Mouse (Mus musculus) intestine, embryonic 16.5 days (tissue): ENCODE results near the gene Olfr48. TPM values are rescaled to one million over a fixed set of nuclear protein-coding genes. Genes with fewer than 3 reads are reported as not detected.

ENCODE experiments used
- ATAC-seq: fragments of 200-750 bp; cut with Nextera tagmentation; 2 replicates; pipeline ENCODE4 v1.8.0; 2017; ENCODE audit warnings: moderate TSS enrichment, moderate library complexity
- H3K27ac ChIP-seq: fragments of 300-500 bp; sonication (generic); 2 replicates; pipeline ENCODE4 v1.5.1; 2014; ENCODE audit warnings: mild to moderate bottlenecking, low read length
- H3K27me3 ChIP-seq: fragments of 300-500 bp; sonication (generic); replicated peaks from 2 replicates; pipeline ENCODE4 v1.6.1; 2014; ENCODE audit warnings: low read length, control low read depth, mixed read lengths; ENCODE audit not compliant: control insufficient read depth, insufficient read depth
- H3K36me3 ChIP-seq: fragments of 300-500 bp; sonication (generic); 2 replicates; pipeline ENCODE4 v1.6.1; 2014; ENCODE audit warnings: low read length, control low read depth; ENCODE audit not compliant: control insufficient read depth, insufficient read depth
- H3K4me1 ChIP-seq: fragments of 300-500 bp; sonication (generic); 2 replicates; pipeline ENCODE4 v1.6.1; 2014; ENCODE audit warnings: low read length, control low read depth, mixed read lengths; ENCODE audit not compliant: control insufficient read depth, insufficient read depth
- H3K4me2 ChIP-seq: fragments of 300-500 bp; sonication (generic); 2 replicates; pipeline ENCODE4 v1.6.1; 2014; ENCODE audit warnings: low read depth, low read length, control low read depth
- H3K4me3 ChIP-seq: fragments of 300-500 bp; sonication (generic); 2 replicates; pipeline ENCODE4 v1.5.1; 2014; ENCODE audit warnings: mild to moderate bottlenecking, low read length
- H3K9ac ChIP-seq: fragments of 300-500 bp; sonication (generic); 2 replicates; pipeline ENCODE4 v1.6.1; 2014; ENCODE audit warnings: low read depth, low read length
- H3K9me3 ChIP-seq: fragments of 300-500 bp; sonication (generic); 2 replicates; pipeline ENCODE4 v1.6.1; 2016; ENCODE audit warnings: low read length, control low read depth; ENCODE audit not compliant: control insufficient read depth
- WGBS: fragments of 180-500 bp; shearing (Covaris S2); extraction: QIAGEN DNeasy Blood & Tissue Kit; methylation state at CpG from one replicate; pipeline ENCODE4 v1.1.7; 2014; 5-methylcytosine and 5-hydroxymethylcytosine counted together
- polyA plus RNA-seq: library from polyadenylated mRNA; unstranded; fragments of >200 nt; fragmentation: Nextera tagmentation; extraction: Ambion mirVana; gene quantifications from 2 replicates; pipeline ENCODE4 v1.2.1, GENCODE M21; 2015

Gene Olfr48
- polyA plus RNA-seq: not detected in 2 replicates

DNA sequence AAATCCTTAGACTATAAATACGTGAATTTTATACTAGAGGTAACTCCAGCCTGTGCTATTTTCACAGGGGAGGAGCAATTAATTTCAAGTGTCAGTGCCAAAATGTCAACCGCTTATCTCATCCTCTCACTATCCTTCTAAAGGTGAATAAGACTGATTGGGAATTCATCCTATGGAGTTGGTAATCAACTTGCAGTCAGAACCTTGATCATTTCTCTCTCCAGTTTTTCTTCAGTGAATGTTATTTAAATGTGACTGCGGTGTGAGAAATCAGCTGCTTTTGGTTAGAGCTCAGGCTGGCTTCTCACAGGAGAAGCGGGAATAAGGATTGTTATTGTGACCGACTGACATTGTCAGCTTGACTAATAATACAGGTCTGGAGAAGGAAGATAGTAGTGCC, at the start of gene Olfr48:
TSS of gene Olfr48 (minus strand) at position 101 of the 400 bp plus-strand sequence.
- no peaks in the 10 kb centered on the region for H3K36me3 ChIP-seq
- no peak within 1 kb of the TSS for H3K4me2 ChIP-seq
- no peaks in the 10 kb centered on the region for H3K4me1 ChIP-seq
- H3K4me3 ChIP-seq: no peak within 1 kb of the TSS
- H3K9ac ChIP-seq: no peak within 1 kb of the TSS
- no peaks in the 10 kb centered on the region for H3K27me3 ChIP-seq
- H3K9me3 ChIP-seq: no peaks in the 10 kb centered on the region
- H3K27ac ChIP-seq: no peak within 1 kb of the TSS
- ATAC-seq: no peak
- WGBS: 76% methylated on average over 5 of the region's 5 CpGs

DNA sequence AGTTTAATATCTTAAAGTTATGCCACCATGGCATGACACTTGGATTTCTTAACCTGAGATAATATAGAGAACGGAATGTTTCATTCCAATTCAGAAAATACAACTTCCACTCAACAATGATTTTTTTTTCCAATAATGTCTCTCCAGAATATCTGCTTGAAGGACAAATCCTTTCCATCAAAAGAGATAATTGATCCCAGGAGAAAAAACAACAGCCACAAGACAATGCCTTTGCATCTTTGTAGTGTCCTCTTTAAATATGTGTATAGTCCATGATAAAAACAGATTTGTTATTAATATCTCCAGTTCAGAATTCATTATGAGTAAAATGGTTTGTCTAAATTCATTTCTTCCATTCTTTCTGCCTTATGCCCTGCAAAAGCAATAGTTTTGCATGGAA, 30.1 kb upstream of the Olfr48 start, which contains the start of gene Olfr1257:
TSS of gene Olfr1257 (plus strand) at position 301 of the 400 bp plus-strand sequence.
- ATAC-seq: no peak
- Histone ChIP-seq H3K27ac (no peak within 1 kb of the TSS), H3K9ac (no peak within 1 kb of the TSS), H3K9me3 (no peaks in the 10 kb centered on the region), H3K36me3 (no peaks in the 10 kb centered on the region), H3K4me3 (no peak within 1 kb of the TSS), H3K4me1 (no peaks in the 10 kb centered on the region), H3K4me2 (no peak within 1 kb of the TSS), H3K27me3 (no peaks in the 10 kb centered on the region)
- 89% methylated on average over 1 of the region's 1 CpGs for WGBS

DNA sequence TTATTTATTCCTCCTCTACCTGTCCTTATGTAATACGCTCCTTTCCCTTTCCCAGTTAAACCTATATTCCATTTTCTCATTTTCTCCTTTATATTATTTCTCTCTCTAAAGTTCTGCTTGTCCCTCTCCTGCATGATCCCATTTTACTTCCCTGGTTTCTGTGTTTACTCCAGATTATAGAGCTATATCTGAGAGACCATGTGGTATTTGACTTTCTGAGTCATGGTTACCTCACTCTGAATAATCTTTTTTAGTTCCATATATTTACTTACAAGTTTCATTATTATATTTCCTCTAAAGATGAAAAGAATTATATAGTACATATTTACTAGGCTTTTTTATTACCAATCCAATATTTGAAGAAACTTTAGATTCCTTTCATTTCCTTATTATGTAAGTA, 1.2 kb upstream of the Olfr48 start:
- ATAC-seq: no peak
- Histone ChIP-seq H3K9me3 (no peaks in the 10 kb centered on the region), H3K27me3 (no peaks in the 10 kb centered on the region), H3K9ac (no peak overlapping the region), H3K4me3 (no peak overlapping the region), H3K4me2 (no peak overlapping the region), H3K4me1 (no peaks in the 10 kb centered on the region), H3K27ac (no peak overlapping the region), H3K36me3 (no peaks in the 10 kb centered on the region)
- 95% methylated on average over 1 of the region's 1 CpGs for WGBS

DNA sequence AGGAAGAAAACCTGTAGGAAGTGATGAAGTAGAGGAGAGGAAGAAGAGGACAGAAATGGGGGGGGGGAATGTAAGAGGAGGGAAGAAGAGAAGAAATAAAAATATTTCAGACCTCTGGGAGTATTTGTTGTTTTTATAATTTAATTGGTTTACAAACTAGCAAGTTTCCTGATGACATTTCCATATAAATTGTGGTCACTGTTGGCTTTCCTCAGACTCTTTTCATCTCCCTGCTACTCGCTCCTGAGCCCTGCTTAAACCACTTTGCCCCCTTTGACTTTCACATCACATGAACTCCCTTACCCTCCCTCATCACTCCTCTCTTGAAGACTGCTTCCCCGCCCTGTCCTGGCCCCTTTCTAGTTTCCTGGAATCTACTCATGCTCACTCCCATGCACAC, 6.5 kb downstream of the Olfr48 start, which contains the start of gene Olfr1256:
TSS of gene Olfr1256 (minus strand) at position 101 of the 400 bp plus-strand sequence.
- Histone ChIP-seq H3K4me2 (no peak within 1 kb of the TSS), H3K9me3 (no peaks in the 10 kb centered on the region), H3K4me3 (no peak within 1 kb of the TSS), H3K27me3 (no peaks in the 10 kb centered on the region), H3K27ac (no peak within 1 kb of the TSS), H3K4me1 (no peaks in the 10 kb centered on the region), H3K36me3 (no peaks in the 10 kb centered on the region), H3K9ac (no peak within 1 kb of the TSS)
- WGBS: 61% methylated on average over 2 of the region's 2 CpGs
- no peak for ATAC-seq

DNA sequence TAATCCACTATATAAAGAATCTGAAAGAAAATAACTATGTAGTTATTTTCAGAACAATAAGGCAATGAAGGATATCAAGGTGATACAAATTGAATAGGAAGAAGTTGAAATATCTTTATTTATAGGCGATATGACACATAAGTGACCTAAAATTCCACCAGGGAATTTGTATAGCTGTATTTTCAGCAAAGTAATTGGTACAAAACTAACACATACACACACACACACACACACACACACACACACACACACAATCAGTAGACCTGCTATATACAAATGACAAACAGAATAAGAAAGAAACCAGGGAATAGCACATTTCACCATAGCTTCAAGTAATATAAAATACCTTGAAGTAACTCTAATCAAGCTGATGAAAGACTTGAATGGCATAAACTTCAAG, 27.8 kb downstream of the Olfr48 start:
- Histone ChIP-seq H3K9ac (no peak overlapping the region), H3K9me3 (no peaks in the 10 kb centered on the region), H3K27ac (no peak overlapping the region), H3K4me3 (no peak overlapping the region), H3K4me1 (no peaks in the 10 kb centered on the region), H3K27me3 (no peaks in the 10 kb centered on the region), H3K4me2 (no peak overlapping the region), H3K36me3 (no peaks in the 10 kb centered on the region)
- ATAC-seq: no peak
- WGBS: 71% methylated on average over 1 of the region's 1 CpGs

DNA sequence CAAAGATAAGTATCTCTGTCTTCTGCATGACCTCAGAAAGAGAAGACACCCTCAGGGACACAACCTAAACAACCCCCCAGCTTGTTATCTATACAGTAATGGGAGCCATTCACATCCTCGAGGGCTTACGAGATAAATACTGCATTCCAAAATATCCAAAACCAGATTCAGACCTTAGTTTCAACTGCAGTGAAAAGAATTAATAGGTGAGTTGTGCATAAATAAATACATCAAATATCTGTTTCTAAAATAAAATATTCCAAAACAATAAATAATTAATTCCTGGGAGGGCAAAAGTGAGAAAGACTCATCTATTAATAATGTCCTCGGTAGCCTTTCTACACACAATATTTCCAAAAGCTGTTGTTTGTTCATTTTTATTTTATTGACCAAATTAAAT, 36.3 kb downstream of the Olfr48 start, which contains the start of gene Olfr1255:
TSS of gene Olfr1255 (plus strand) at position 301 of the 400 bp plus-strand sequence.
- Histone ChIP-seq H3K9ac (no peak within 1 kb of the TSS), H3K27ac (no peak within 1 kb of the TSS), H3K4me2 (no peak within 1 kb of the TSS), H3K27me3 (no peaks in the 10 kb centered on the region), H3K36me3 (no peaks in the 10 kb centered on the region), H3K4me3 (no peak within 1 kb of the TSS), H3K9me3 (no peaks in the 10 kb centered on the region), H3K4me1 (no peaks in the 10 kb centered on the region)
- 75% methylated on average over 3 of the region's 3 CpGs for WGBS
- ATAC-seq: no peak

DNA sequence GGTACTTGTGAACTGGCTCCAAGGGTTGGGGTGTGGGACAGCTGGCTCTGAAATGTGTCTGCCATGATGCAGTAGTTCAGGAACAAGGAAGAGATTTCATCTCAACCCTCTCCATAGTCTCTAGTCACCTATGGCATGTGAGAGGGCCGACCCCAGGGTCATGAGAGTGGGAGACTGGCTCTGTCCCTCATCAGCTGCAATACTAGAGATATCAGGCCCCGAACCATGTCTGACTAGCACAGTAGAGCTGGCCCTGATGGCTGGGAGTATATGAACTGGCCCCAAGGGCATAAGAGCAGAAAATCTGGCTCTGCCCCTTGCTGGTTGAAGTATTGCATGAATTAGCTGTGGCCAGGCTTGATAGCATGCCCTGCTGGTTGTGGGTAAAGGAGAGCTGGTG, 37.3 kb downstream of the Olfr48 start:
- H3K4me1 ChIP-seq: no peaks in the 10 kb centered on the region
- no peak for ATAC-seq
- H3K9ac ChIP-seq: no peak overlapping the region
- no peak overlapping the region for H3K4me3 ChIP-seq
- H3K36me3 ChIP-seq: no peaks in the 10 kb centered on the region
- H3K27ac ChIP-seq: no peak overlapping the region
- no peak overlapping the region for H3K4me2 ChIP-seq
- H3K9me3 ChIP-seq: no peaks in the 10 kb centered on the region
- WGBS: 81% methylated on average over 2 of the region's 2 CpGs
- H3K27me3 ChIP-seq: no peaks in the 10 kb centered on the region

DNA sequence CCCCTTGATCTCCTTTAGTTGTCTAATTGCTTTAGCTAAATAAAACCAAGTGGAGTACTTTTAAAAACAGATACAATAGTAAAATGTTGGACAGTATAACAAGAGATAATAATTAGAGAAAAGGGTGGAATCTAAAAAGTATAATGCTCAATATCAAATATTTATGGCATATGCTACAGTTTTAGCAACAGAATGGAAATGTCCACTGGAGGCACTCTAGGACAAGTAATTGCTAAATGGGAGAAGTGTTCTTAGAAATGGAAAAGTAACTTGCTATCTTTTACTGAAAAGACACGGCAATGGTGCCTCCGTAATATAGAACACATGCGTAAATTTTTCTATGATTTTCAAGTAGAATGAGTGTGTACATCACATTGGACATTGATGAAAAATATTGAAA, 48.4 kb downstream of the Olfr48 start:
- H3K4me3 ChIP-seq: no peak overlapping the region
- ATAC-seq: no peak
- H3K27ac ChIP-seq: no peak overlapping the region
- no peaks in the 10 kb centered on the region for H3K36me3 ChIP-seq
- H3K4me2 ChIP-seq: no peak overlapping the region
- H3K4me1 ChIP-seq: no peaks in the 10 kb centered on the region
- no peaks in the 10 kb centered on the region for H3K27me3 ChIP-seq
- no peaks in the 10 kb centered on the region for H3K9me3 ChIP-seq
- 89% methylated on average over 3 of the region's 3 CpGs for WGBS
- no peak overlapping the region for H3K9ac ChIP-seq

DNA sequence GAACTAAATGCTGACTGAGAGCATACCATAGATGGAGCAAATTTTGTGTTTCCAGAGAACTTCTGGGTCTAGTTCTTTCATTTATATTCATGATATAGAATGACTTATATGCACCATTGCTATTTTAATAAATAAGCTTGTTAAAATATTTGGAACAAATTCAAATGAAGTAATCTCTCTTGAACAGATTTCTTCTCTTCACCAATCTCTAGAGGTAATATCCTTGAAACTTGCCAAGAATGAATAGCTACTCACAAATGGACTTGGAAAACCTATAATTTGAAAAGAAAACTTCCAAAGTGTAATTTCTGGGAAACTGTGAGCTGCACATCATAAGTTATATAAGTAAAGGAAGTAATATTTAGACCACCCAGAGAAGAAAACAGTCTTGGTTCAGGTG, 54.5 kb downstream of the Olfr48 start, which contains the start of gene Olfr1254:
TSS of gene Olfr1254 (minus strand) at position 101 of the 400 bp plus-strand sequence.
- no peaks in the 10 kb centered on the region for H3K36me3 ChIP-seq
- ATAC-seq: no peak
- H3K9me3 ChIP-seq: no peaks in the 10 kb centered on the region

More for the DNA sequence above, 54.5 kb downstream of the Olfr48 start, which contains the start of gene Olfr1254:
- no peaks in the 10 kb centered on the region for H3K4me1 ChIP-seq
- H3K9ac ChIP-seq: no peak within 1 kb of the TSS
- no peaks in the 10 kb centered on the region for H3K27me3 ChIP-seq
- no peak within 1 kb of the TSS for H3K4me3 ChIP-seq
- H3K27ac ChIP-seq: no peak within 1 kb of the TSS
- H3K4me2 ChIP-seq: no peak within 1 kb of the TSS
